Mouse (Mus musculus): ENCODE data around the gene Tmem115. TPM values are rescaled to one million over a fixed set of nuclear protein-coding genes. Genes with fewer than 3 reads are reported as not detected.

Gene Tmem115
- total RNA-seq, 2 experiments from 2014 or later = 18.4 to 19.9 TPM

- DNase-seq = peak; percentile 78
- intact Hi-C loops (cut with DNase I; ENCODE audit: low total_unique reads) = loop anchor here (10.0 kb wide), 2 partner anchors 50 to 620 kb away; partner anchors contain the start of gene Manf
These were observed 19.3 kb upstream of the Tmem115 start for GRCm38 (mm10) chr9:107514303-107514955.

GRCm38 (mm10) chr9:107520331-107520730 is 13.4 kb upstream of the Tmem115 start:
- intact Hi-C loops (cut with DNase I; ENCODE audit: low total_unique reads) = no loop called here
- no peak for DNase-seq

- intact Hi-C loops (cut with DNase I; ENCODE audit: low total_unique reads) = no loop called here
- no peak for DNase-seq
These were observed 12.6 kb upstream of the Tmem115 start for GRCm38 (mm10) chr9:107521190-107521589.

- intact Hi-C loops (cut with DNase I; ENCODE audit: low total_unique reads) = no loop called here
- no peak for DNase-seq
These were observed 11.9 kb upstream of the Tmem115 start for GRCm38 (mm10) chr9:107521711-107522399.

GRCm38 (mm10) chr9:107522400-107522711 is 11.4 kb upstream of the Tmem115 start:
- DNase-seq = no peak
- intact Hi-C loops (cut with DNase I; ENCODE audit: low total_unique reads) = no loop called here

GRCm38 (mm10) chr9:107526198-107527026 is 7.3 kb upstream of the Tmem115 start:
- intact Hi-C loops (cut with DNase I; ENCODE audit: low total_unique reads) = no loop called here

GRCm38 (mm10) chr9:107534408-107535202 is 860 bp downstream of the Tmem115 start:
- DNase-seq = peak; percentile 64
- intact Hi-C loops (cut with DNase I; ENCODE audit: low total_unique reads) = no loop called here

More at GRCm38 (mm10) chr9:107526198-107527026, 7.3 kb upstream of the Tmem115 start:
- DNase-seq = peak; percentile 62

- no peak for DNase-seq
- intact Hi-C loops (cut with DNase I; ENCODE audit: low total_unique reads) = no loop called here
These were observed 4.5 kb downstream of the Tmem115 start for GRCm38 (mm10) chr9:107538231-107538630.

- intact Hi-C loops (cut with DNase I; ENCODE audit: low total_unique reads) = no loop called here
- DNase-seq = no peak
These were observed 5.0 kb downstream of the Tmem115 start for GRCm38 (mm10) chr9:107538711-107539110.

GRCm38 (mm10) chr9:107539940-107540339 is 6.2 kb downstream of the Tmem115 start:
- no peak for DNase-seq
- intact Hi-C loops (cut with DNase I; ENCODE audit: low total_unique reads) = no loop called here

- intact Hi-C loops (cut with DNase I; ENCODE audit: low total_unique reads) = no loop called here
- DNase-seq = no peak
These were observed 6.7 kb downstream of the Tmem115 start for GRCm38 (mm10) chr9:107540420-107540819.

GRCm38 (mm10) chr9:107541005-107541404 is 7.3 kb downstream of the Tmem115 start:
- intact Hi-C loops (cut with DNase I; ENCODE audit: low total_unique reads) = no loop called here
- no peak for DNase-seq

GRCm38 (mm10) chr9:107541474-107542351 is 8.0 kb downstream of the Tmem115 start, which contains the start of the genes Cyb561d2 and Nprl2:
Gene Cyb561d2, minus strand, starts transcription at chr9:107542193.
Gene Nprl2, plus strand, starts transcription at chr9:107542226.
- DNase-seq = peak; percentile 93
- intact Hi-C loops (cut with DNase I; ENCODE audit: low total_unique reads) = no loop called here

GRCm38 (mm10) chr9:107542352-107542686 is 8.6 kb downstream of the Tmem115 start:
- no peak for DNase-seq
- intact Hi-C loops (cut with DNase I; ENCODE audit: low total_unique reads) = no loop called here

GRCm38 (mm10) chr9:107542721-107543120 is 9.0 kb downstream of the Tmem115 start:
- intact Hi-C loops (cut with DNase I; ENCODE audit: low total_unique reads) = no loop called here
- DNase-seq = no peak

- no peak for DNase-seq
These were observed 9.6 kb downstream of the Tmem115 start for GRCm38 (mm10) chr9:107543299-107543698.

GRCm38 (mm10) chr9:107544196-107544700 is 10.5 kb downstream of the Tmem115 start:
- no peak for DNase-seq
- intact Hi-C loops (cut with DNase I; ENCODE audit: low total_unique reads) = no loop called here

More at GRCm38 (mm10) chr9:107543299-107543698, 9.6 kb downstream of the Tmem115 start:
- intact Hi-C loops (cut with DNase I; ENCODE audit: low total_unique reads) = no loop called here

GRCm38 (mm10) chr9:107544729-107545128 is 11.0 kb downstream of the Tmem115 start:
- intact Hi-C loops (cut with DNase I; ENCODE audit: low total_unique reads) = no loop called here
- no peak for DNase-seq

Measured in gastrocnemius, postnatal 14 days (tissue).